ENCODE assay signal across 17 mouse cellular contexts in the genomic region with DNA sequence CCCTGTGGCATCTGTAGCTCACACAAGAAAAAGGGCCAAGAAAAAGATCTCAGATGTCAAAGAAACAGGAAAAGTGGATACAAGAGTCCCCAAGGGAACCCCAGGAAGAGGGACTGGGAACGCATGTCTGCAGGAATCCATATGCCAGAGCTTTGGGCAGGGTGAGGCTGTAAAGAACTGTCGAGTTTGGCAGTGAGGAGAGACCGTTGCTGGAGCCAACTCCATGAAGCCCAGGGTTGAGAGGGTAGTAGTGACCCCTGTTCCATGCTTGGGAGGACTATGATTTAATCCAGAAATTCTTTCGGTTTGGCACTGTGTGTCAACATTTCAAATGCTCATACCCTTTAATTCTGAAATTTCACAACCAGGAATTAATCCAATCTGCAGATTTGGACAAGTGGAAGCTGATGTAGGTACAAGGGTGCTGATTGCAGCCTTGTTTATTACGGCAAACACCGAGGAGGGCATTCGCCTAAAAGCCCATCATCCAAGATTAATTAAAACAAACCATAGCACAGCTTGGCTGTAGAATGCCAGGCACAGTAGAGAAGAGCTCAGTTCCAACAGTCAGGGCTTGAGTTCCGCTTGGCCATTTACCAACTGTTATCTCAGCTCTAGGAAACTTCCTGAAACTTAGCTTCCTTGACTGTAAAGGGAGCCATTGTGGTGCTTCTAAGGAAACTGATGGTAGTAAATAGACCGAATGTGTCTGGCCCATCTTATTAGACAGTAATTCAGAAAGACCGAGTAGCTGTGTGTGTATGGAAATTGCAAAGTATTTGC. TPM values are rescaled to one million over a fixed set of nuclear protein-coding genes. Genes with fewer than 3 reads are reported as not detected.
DNase-seq lines count a peak whose midpoint lies in the region; ATAC-seq and TF ChIP-seq lines count a peak whose summit lies in the region.
"Had no signal": no experiment of that assay in that cellular context is flagged by ENCODE, and none has a peak within 500 bp of the region (broad histone marks: within the 10 kb centered on the region; RNA-seq: fewer than 3 reads in every experiment).

No protein-coding gene starts in this region.

- no peak overlapping the region for H3K4me2 ChIP-seq in forebrain, postnatal 0 days (ENCODE audit: low read depth)
- H3K4me2 ChIP-seq in hindbrain, embryonic 15.5 days: no peak overlapping the region
- H3K4me2 ChIP-seq in hindbrain, embryonic 13.5 days: no peak overlapping the region
- H3K4me2 ChIP-seq: forebrain, embryonic 13.5 days; midbrain, embryonic 13.5 days had no signal

- no peaks in the 10 kb centered on the region for H3K4me1 ChIP-seq in forebrain, postnatal 0 days (ENCODE audit: insufficient read depth)
- peaks cover 13% of the 10 kb centered on the region for H3K4me1 ChIP-seq in forebrain, embryonic 10.5 days
- H3K4me1 ChIP-seq in hindbrain, embryonic 15.5 days (replicated peaks): peaks cover 12% of the 10 kb centered on the region; the same call in 1 of the 2 replicates
- peaks cover 6% of the 10 kb centered on the region for H3K4me1 ChIP-seq in hindbrain, embryonic 13.5 days (replicated peaks)
- no peaks in the 10 kb centered on the region for H3K4me1 ChIP-seq in limb, embryonic 10.5 days

- no peaks in the 10 kb centered on the region for H3K36me3 ChIP-seq in forebrain, postnatal 0 days (ENCODE audit: insufficient read depth)
- H3K36me3 ChIP-seq in forebrain, embryonic 10.5 days (replicated peaks): no peaks in the 10 kb centered on the region
- H3K36me3 ChIP-seq in hindbrain, embryonic 15.5 days: no peaks in the 10 kb centered on the region
- no peaks in the 10 kb centered on the region for H3K36me3 ChIP-seq in hindbrain, embryonic 13.5 days
- no peaks in the 10 kb centered on the region for H3K36me3 ChIP-seq in limb, embryonic 10.5 days
- H3K36me3 ChIP-seq: midbrain, embryonic 13.5 days had no signal

- 63% methylated on average over 10 of the region's 10 CpGs for WGBS in forebrain, postnatal 0 days
- WGBS in forebrain, embryonic 10.5 days: 88% methylated on average over 10 of the region's 10 CpGs
- 71% methylated on average over 10 of the region's 10 CpGs for WGBS in hindbrain, embryonic 15.5 days
- WGBS in hindbrain, embryonic 13.5 days: 85% methylated on average over 10 of the region's 10 CpGs
- WGBS in limb, embryonic 10.5 days: 88% methylated on average over 10 of the region's 10 CpGs

- H3K4me3 ChIP-seq in forebrain, postnatal 0 days (ENCODE audit: low read depth, low read length): no peak overlapping the region
- H3K4me3 ChIP-seq in forebrain, embryonic 10.5 days: no peak overlapping the region
- H3K4me3 ChIP-seq in hindbrain, embryonic 15.5 days: no peak overlapping the region
- no peak overlapping the region for H3K4me3 ChIP-seq in hindbrain, embryonic 13.5 days
- no peak overlapping the region for H3K4me3 ChIP-seq in limb, embryonic 10.5 days
- H3K4me3 ChIP-seq: forebrain, embryonic 13.5 days; midbrain, embryonic 13.5 days had no signal

- no peak overlapping the region for H3K9ac ChIP-seq in forebrain, postnatal 0 days
- H3K9ac ChIP-seq in hindbrain, embryonic 15.5 days: no peak overlapping the region
- no peak overlapping the region for H3K9ac ChIP-seq in hindbrain, embryonic 13.5 days
- H3K9ac ChIP-seq: forebrain, embryonic 13.5 days; midbrain, embryonic 13.5 days had no signal

- H3K27ac ChIP-seq in forebrain, postnatal 0 days (ENCODE audit: low read depth, low read length): no peak overlapping the region
- H3K27ac ChIP-seq in forebrain, embryonic 10.5 days: no peak overlapping the region
- peak overlapping the region; percentile 60; the same call in 1 of the 2 replicates for H3K27ac ChIP-seq in hindbrain, embryonic 15.5 days (replicated peaks)
- no peak overlapping the region for H3K27ac ChIP-seq in hindbrain, embryonic 13.5 days
- no peak overlapping the region for H3K27ac ChIP-seq in limb, embryonic 10.5 days
- H3K27ac ChIP-seq: forebrain, embryonic 13.5 days; midbrain, embryonic 13.5 days; stomach, postnatal 0 days had no signal

- ATAC-seq in forebrain, postnatal 0 days: no peak
- ATAC-seq in hindbrain, embryonic 15.5 days (ENCODE audit: low FRiP score, low read depth): no peak
- no peak for ATAC-seq in hindbrain, embryonic 13.5 days (ENCODE audit: low FRiP score)
- ATAC-seq: forebrain, embryonic 13.5 days; intestine, postnatal 0 days; midbrain, embryonic 13.5 days had no signal

- peak; percentile 27 for DNase-seq in forebrain, postnatal 0 days
- no peak for DNase-seq in forebrain, embryonic 10.5 days (ENCODE audit: extremely low spot score, low spot score)
- peak; percentile 55 for DNase-seq in brain, embryonic 14.5 days (ENCODE audit: low read depth)
- peak; percentile 36 for DNase-seq in lung, postnatal 14 days
- no peak for DNase-seq in limb, embryonic 10.5 days (ENCODE audit: low spot score)
- DNase-seq in adrenal gland, adult 8-10 months: no peak
- DNase-seq: adrenal gland, adult 2 months; kidney, postnatal 14 days; layer of hippocampus, adult 9-11 months; liver; thymus, postnatal 14 days had no signal

- no peaks in the 10 kb centered on the region for H3K9me3 ChIP-seq in forebrain, postnatal 0 days (ENCODE audit: low read length)
- no peaks in the 10 kb centered on the region for H3K9me3 ChIP-seq in forebrain, embryonic 10.5 days
- no peaks in the 10 kb centered on the region for H3K9me3 ChIP-seq in hindbrain, embryonic 15.5 days
- H3K9me3 ChIP-seq in hindbrain, embryonic 13.5 days: no peaks in the 10 kb centered on the region
- no peaks in the 10 kb centered on the region for H3K9me3 ChIP-seq in limb, embryonic 10.5 days (replicated peaks)
- H3K9me3 ChIP-seq: forebrain, embryonic 13.5 days; midbrain, embryonic 13.5 days had no signal

- no peak for TF ChIP-seq POLR2A in brain, embryonic 14.5 days (IDR thresholded peaks at IDR 0.05; ENCODE audit: borderline replicate concordance, extremely low read depth, insufficient read depth, insufficient read length, poor library complexity, severe bottlenecking)

- no peaks in the 10 kb centered on the region for H3K27me3 ChIP-seq in forebrain, postnatal 0 days (ENCODE audit: insufficient read depth, low read length)
- peaks cover 16% of the 10 kb centered on the region for H3K27me3 ChIP-seq in forebrain, embryonic 10.5 days (ENCODE audit: poor library complexity, severe bottlenecking)
- no peaks in the 10 kb centered on the region for H3K27me3 ChIP-seq in hindbrain, embryonic 15.5 days
- peaks cover 26% of the 10 kb centered on the region for H3K27me3 ChIP-seq in hindbrain, embryonic 13.5 days
- no peaks in the 10 kb centered on the region for H3K27me3 ChIP-seq in limb, embryonic 10.5 days (ENCODE audit: low read depth, poor library complexity, severe bottlenecking)

- no peak for TF ChIP-seq CTCF in forebrain, postnatal 0 days (IDR thresholded peaks at IDR 0.05; ENCODE audit: low read depth)
- no peak for TF ChIP-seq CTCF in brain, embryonic 14.5 days (IDR thresholded peaks at IDR 0.05; ENCODE audit: borderline replicate concordance, extremely low read depth, insufficient read depth, insufficient read length)

RNA-seq across cellular contexts. Expression of a gene that starts 45.8 kb away (rescaled TPM):
- total RNA-seq in forebrain, postnatal 0 days (2014; rRNA removed): 18.2 and 25.8 TPM in 2 replicates
- polyA plus RNA-seq in forebrain, postnatal 0 days (2015; fragmentation: Nextera tagmentation; extraction: Ambion mirVana): 20.5 and 26.4 TPM in 2 replicates
- 10.3 and 12.9 TPM in 2 replicates for polyA plus RNA-seq in forebrain, embryonic 10.5 days (2016; fragmentation: Nextera tagmentation; extraction: Ambion mirVana)
- polyA plus RNA-seq in hindbrain, embryonic 15.5 days (2015; fragmentation: Nextera tagmentation; extraction: Ambion mirVana): 67.1 and 73.6 TPM in 2 replicates
- 82.8 and 104 TPM in 2 replicates for polyA plus RNA-seq in hindbrain, embryonic 13.5 days (2015; fragmentation: Nextera tagmentation; extraction: Ambion mirVana)
- polyA plus RNA-seq in brain, embryonic 14.5 days (2012; rRNA removed): 17.4 and 43.4 TPM in 2 replicates
- polyA plus RNA-seq in limb, embryonic 10.5 days (2016; fragmentation: Nextera tagmentation; extraction: Ambion mirVana): 3.0 and 3.2 TPM in 2 replicates
- 10 to 100 TPM; 12.1 to 18.6 (median 15.1) TPM for total RNA-seq in adrenal gland, adult 8-10 months (2022)

Comparison
In these comparisons a context has a peak if more than half of its experiments do, and no peak if none do; other contexts are left out.
1. DNase-seq: peak in forebrain, postnatal 0 days (single experiment), brain, embryonic 14.5 days (single experiment) and lung, postnatal 14 days (single experiment); none in forebrain, embryonic 10.5 days (single experiment), limb, embryonic 10.5 days (single experiment) and adrenal gland, adult 8-10 months (single experiment).